Mouse (Mus musculus) kidney, postnatal 0 days (tissue): ENCODE measurements around the gene Nradd. TPM values are rescaled to one million over a fixed set of nuclear protein-coding genes. Genes with fewer than 3 reads are reported as not detected.

Source experiments
- ATAC-seq: fragments of 200-750 bp; cut with Nextera tagmentation; replicated peaks from 2 replicates; pipeline ENCODE4 v1.8.0; 2017; ENCODE audit warnings: low read depth, moderate number of reproducible peaks, moderate TSS enrichment, moderate library complexity; ENCODE audit not compliant: low FRiP score
- DNase-seq: peaks from one replicate; pipeline ENCODE4 v3.0.0-alpha.2; 2016; ENCODE audit warnings: low spot score
- H3K27ac ChIP-seq: fragments of 300-500 bp; sonication (generic); 2 replicates; pipeline ENCODE4 v1.5.1; 2014; ENCODE audit warnings: mild to moderate bottlenecking
- H3K27me3 ChIP-seq: fragments of 300-500 bp; sonication (generic); 2 replicates; pipeline ENCODE4 v1.6.1; 2014; ENCODE audit warnings: low read length, mixed read lengths; ENCODE audit not compliant: insufficient read depth
- H3K36me3 ChIP-seq: fragments of 300-500 bp; sonication (generic); 2 replicates; pipeline ENCODE4 v1.6.1; 2014; ENCODE audit warnings: low read length, mixed read lengths; ENCODE audit not compliant: insufficient read depth
- H3K4me1 ChIP-seq: fragments of 300-500 bp; sonication (generic); replicated peaks from 2 replicates; pipeline ENCODE4 v1.6.1; 2014; ENCODE audit warnings: antibody characterized with exemption, low read length, mixed read lengths; ENCODE audit not compliant: insufficient read depth
- H3K4me2 ChIP-seq: fragments of 300-500 bp; sonication (generic); 2 replicates; pipeline ENCODE4 v1.6.1; 2014; ENCODE audit warnings: mild to moderate bottlenecking, low read length, moderate library complexity, mixed read lengths
- H3K4me3 ChIP-seq: fragments of 300-500 bp; sonication (generic); replicated peaks from 2 replicates; pipeline ENCODE4 v1.5.1; 2014; ENCODE audit warnings: low read depth, low read length
- H3K9ac ChIP-seq: fragments of 300-500 bp; sonication (generic); 2 replicates; pipeline ENCODE4 v1.6.1; 2014; ENCODE audit warnings: low read depth, low read length
- H3K9me3 ChIP-seq: fragments of 300-500 bp; sonication (generic); replicated peaks from 2 replicates; pipeline ENCODE4 v1.6.1; 2016; ENCODE audit warnings: low read length, inconsistent platforms, mixed read lengths
- CTCF ChIP-seq: IDR thresholded peaks from 2 replicates; pipeline ENCODE4 v1.5.1; 2016; ENCODE audit warnings: antibody characterized with exemption, low read depth, mild to moderate bottlenecking, moderate library complexity
- WGBS: fragments of 180-500 bp; shearing (Covaris S2); extraction: QIAGEN DNeasy Blood & Tissue Kit; methylation state at CpG from one replicate; pipeline ENCODE4 v1.1.7; 2014; 5-methylcytosine and 5-hydroxymethylcytosine counted together
- microRNA-seq: library from miRNA; unstranded; fragments of <30 nt; microRNA quantifications from one replicate; pipeline ENCODE4, GENCODE M21; 2016
- polyA plus RNA-seq: library from polyadenylated mRNA; unstranded; fragments of >200 nt; fragmentation: Nextera tagmentation; extraction: Ambion mirVana; gene quantifications from 2 replicates; pipeline ENCODE4 v1.2.1, GENCODE M21; 2015

Nradd gene
- polyA plus RNA-seq, 1 experiment from 2014 or later = 45.7 TPM

GRCm38 (mm10) chr9:110622621-110623219 is 1.5 kb downstream of the Nradd start:
- TF ChIP-seq CTCF = no peak
- Histone ChIP-seq H3K4me2 (no peak overlapping the region), H3K27ac (peak overlapping the region; percentile 19; the same call in 1 of the 2 replicates), H3K36me3 (peaks cover 24% of the 10 kb centered on the region), H3K9ac (no peak overlapping the region), H3K9me3 (no peaks in the 10 kb centered on the region), H3K4me1 (peaks cover 11% of the 10 kb centered on the region), H3K4me3 (no peak overlapping the region), H3K27me3 (no peaks in the 10 kb centered on the region)
- 78% methylated on average over 12 of the region's 12 CpGs for WGBS
- DNase-seq (no peak), ATAC-seq (no peak)

GRCm38 (mm10) chr9:110620685-110621084 is 3.6 kb downstream of the Nradd start:
- DNase-seq (no peak), ATAC-seq (no peak)
- no peaks in the 10 kb centered on the region for H3K9me3 ChIP-seq
- no peak overlapping the region for H3K9ac ChIP-seq
- 93% methylated on average over 7 of the region's 7 CpGs for WGBS
- H3K4me1 ChIP-seq = peaks cover 11% of the 10 kb centered on the region
- peaks cover 31% of the 10 kb centered on the region for H3K36me3 ChIP-seq
- TF ChIP-seq CTCF = no peak
- no peak overlapping the region for H3K4me3 ChIP-seq
- H3K4me2 ChIP-seq = no peak overlapping the region
- no peak overlapping the region for H3K27ac ChIP-seq
- H3K27me3 ChIP-seq = no peaks in the 10 kb centered on the region

- peaks cover 9% of the 10 kb centered on the region for H3K4me1 ChIP-seq
- no peaks in the 10 kb centered on the region for H3K27me3 ChIP-seq
- peaks cover 36% of the 10 kb centered on the region for H3K36me3 ChIP-seq
- no peak overlapping the region for H3K27ac ChIP-seq
- WGBS = 91% methylated on average over 7 of the region's 7 CpGs
- peak; percentile 52 for TF ChIP-seq CTCF
- no peaks in the 10 kb centered on the region for H3K9me3 ChIP-seq
- ATAC-seq (no peak), DNase-seq (no peak)
- H3K9ac ChIP-seq = no peak overlapping the region
- no peak overlapping the region for H3K4me2 ChIP-seq
- H3K4me3 ChIP-seq = no peak overlapping the region
Measured at GRCm38 (mm10) chr9:110620180-110620579, 4.1 kb downstream of the Nradd start.

GRCm38 (mm10) chr9:110617081-110617480 is 7.2 kb downstream of the Nradd start:
- no peak for ATAC-seq
- no peak overlapping the region for H3K27ac ChIP-seq
- WGBS = 68% methylated on average over 3 of the region's 3 CpGs

GRCm38 (mm10) chr9:110611471-110611870 is 12.8 kb downstream of the Nradd start:
- ATAC-seq (no peak), DNase-seq (no peak)
- no peak for TF ChIP-seq CTCF
- H3K36me3 ChIP-seq = peaks cover 24% of the 10 kb centered on the region
- WGBS = 89% methylated on average over 3 of the region's 3 CpGs
- no peaks in the 10 kb centered on the region for H3K9me3 ChIP-seq
- no peak overlapping the region for H3K4me2 ChIP-seq
- no peaks in the 10 kb centered on the region for H3K4me1 ChIP-seq
- no peak overlapping the region for H3K9ac ChIP-seq
- no peak overlapping the region for H3K4me3 ChIP-seq
- no peak overlapping the region for H3K27ac ChIP-seq
- no peaks in the 10 kb centered on the region for H3K27me3 ChIP-seq

More at GRCm38 (mm10) chr9:110617081-110617480, 7.2 kb downstream of the Nradd start:
- no peak overlapping the region for H3K4me2 ChIP-seq
- no peaks in the 10 kb centered on the region for H3K4me1 ChIP-seq
- H3K4me3 ChIP-seq = no peak overlapping the region
- H3K36me3 ChIP-seq = peaks cover 45% of the 10 kb centered on the region
- H3K27me3 ChIP-seq = no peaks in the 10 kb centered on the region
- no peaks in the 10 kb centered on the region for H3K9me3 ChIP-seq
- H3K9ac ChIP-seq = no peak overlapping the region
- DNase-seq = peak; percentile 18
- TF ChIP-seq CTCF = no peak

GRCm38 (mm10) chr9:110583521-110583920 is 40.7 kb downstream of the Nradd start:
- H3K27ac ChIP-seq = no peak overlapping the region
- no peak for TF ChIP-seq CTCF
- H3K36me3 ChIP-seq = 0 out of 2 replicates have a peak, but pooled peaks cover 4% of the 10 kb centered on the region
- H3K9me3 ChIP-seq = no peaks in the 10 kb centered on the region
- no peaks in the 10 kb centered on the region for H3K27me3 ChIP-seq
- no peaks in the 10 kb centered on the region for H3K4me1 ChIP-seq
- H3K4me2 ChIP-seq = no peak overlapping the region
- ATAC-seq = no peak
- WGBS = 70% methylated on average over 1 of the region's 1 CpGs
- no peak overlapping the region for H3K4me3 ChIP-seq
- H3K9ac ChIP-seq = no peak overlapping the region
- no peak for DNase-seq

- ATAC-seq = no peak
- TF ChIP-seq CTCF = no peak
- 89% methylated on average over 2 of the region's 2 CpGs for WGBS
- Histone ChIP-seq H3K4me3 (no peak overlapping the region), H3K9ac (no peak overlapping the region), H3K27me3 (no peaks in the 10 kb centered on the region), H3K27ac (no peak overlapping the region), H3K36me3 (0 out of 2 replicates have a peak, but pooled peaks cover 11% of the 10 kb centered on the region), H3K4me2 (no peak overlapping the region), H3K4me1 (no peaks in the 10 kb centered on the region), H3K9me3 (no peaks in the 10 kb centered on the region)
- no peak for DNase-seq
Measured at GRCm38 (mm10) chr9:110582161-110582560, 42.1 kb downstream of the Nradd start.

Small RNA genes within 50 kb of the gene (microRNA-seq; reads per million reads assigned to microRNA genes)
- not detected for gene Mir8107

Other genes starting within 250 kb of the Nradd start
- gene Ptpn23, start 216.2 kb downstream of the Nradd start, polyA plus RNA-seq = 11.7 and 11.8 TPM in 2 replicates
- gene Ngp, start 204.7 kb downstream of the Nradd start, polyA plus RNA-seq = 3.0 and 3.9 TPM in 2 replicates
- gene Klhl18, start 147.8 kb downstream of the Nradd start, polyA plus RNA-seq = 5.6 and 5.8 TPM in 2 replicates
- 1.2 and 1.5 TPM in 2 replicates for gene Kif9, start 147.5 kb downstream of the Nradd start, polyA plus RNA-seq
- 23.7 and 24.5 TPM in 2 replicates for gene Setd2, start 91.9 kb downstream of the Nradd start, polyA plus RNA-seq
- 2.9 and 3.9 TPM in 2 replicates for gene Nbeal2, start 29.7 kb upstream of the Nradd start, polyA plus RNA-seq
- gene Ccdc12, start 32.1 kb upstream of the Nradd start, polyA plus RNA-seq = 153 and 154 TPM in 2 replicates
- gene Myl3, start 117.4 kb upstream of the Nradd start, polyA plus RNA-seq = 1.1 and 1.5 TPM in 2 replicates
- 179 and 192 TPM in 2 replicates for gene Pth1r, start 122.7 kb upstream of the Nradd start, polyA plus RNA-seq
- gene Prss42, start 173.7 kb upstream of the Nradd start, polyA plus RNA-seq = not detected in 2 replicates
- not detected in 2 replicates for gene Prss44, start 189.5 kb upstream of the Nradd start, polyA plus RNA-seq
- not detected in 2 replicates for gene Prss43, start 202.2 kb upstream of the Nradd start, polyA plus RNA-seq
- not detected in 2 replicates for gene Prss45, start 210.1 kb upstream of the Nradd start, polyA plus RNA-seq
- gene Prss46, start 220.1 kb upstream of the Nradd start, polyA plus RNA-seq = not detected in 2 replicates
- gene Prss50, start 233.5 kb upstream of the Nradd start, polyA plus RNA-seq = 0.27 and 0.33 TPM in 2 replicates